Mouse (Mus musculus) G1E (cell line): Measurements from ENCODE around the gene Vps37b. TPM values are rescaled to one million over a fixed set of nuclear protein-coding genes. Genes with fewer than 3 reads are reported as not detected.
A peak's percentile ranks its signal among the peaks of the same experiment; 100 is the strongest.
"Not testable (repeated sequence)": the region's sequence is repeated elsewhere in the genome, so short reads cannot be mapped to it uniquely, and the experiment has no call there.

Experiments
- ATAC-seq: 2 replicates; pipeline ENCODE4 v1.8.0; 2016; ENCODE audit warnings: mild to moderate bottlenecking; ENCODE audit not compliant: insufficient number of reproducible peaks, poor library complexity, low FRiP score, severe bottlenecking; ENCODE audit errors: extremely low read depth
- DNase-seq: peaks from one replicate; pipeline ENCODE4 v3.0.0; 2012; ENCODE audit warnings: low spot score
- H3K27me3 ChIP-seq: 2 replicates; pipeline ENCODE4 v1.6.1; 2012; ENCODE audit warnings: mild to moderate bottlenecking, low read length, inconsistent platforms; ENCODE audit not compliant: insufficient read depth
- H3K36me3 ChIP-seq: replicated peaks from 2 replicates; pipeline ENCODE3; 2012; ENCODE audit warnings: mild to moderate bottlenecking, inconsistent platforms
- H3K4me1 ChIP-seq: 2 replicates; pipeline ENCODE4 v1.6.1; 2012; ENCODE audit warnings: low read depth, low read length, inconsistent platforms, mixed read lengths; ENCODE audit not compliant: insufficient read depth
- H3K4me3 ChIP-seq: 2 replicates; pipeline ENCODE4 v1.5.1; 2012; ENCODE audit warnings: low read depth, mild to moderate bottlenecking, inconsistent platforms, low read length, moderate library complexity, mixed read lengths
- H3K9me3 ChIP-seq: replicated peaks from 2 replicates; pipeline ENCODE4 v1.6.1; 2012; ENCODE audit warnings: inconsistent platforms
- CTCF ChIP-seq: IDR thresholded peaks from 2 replicates; pipeline ENCODE4 v1.5.1; 2012; ENCODE audit warnings: low read depth, low read length, inconsistent platforms, mixed read lengths
- GATA1 ChIP-seq: IDR thresholded peaks from 2 replicates; pipeline ENCODE4 v1.6.1; 2012; ENCODE audit warnings: borderline replicate concordance, low read length, inconsistent platforms, mixed read lengths
- GATA2 ChIP-seq: IDR thresholded peaks from 2 replicates; pipeline ENCODE4 v1.6.1; 2012; ENCODE audit warnings: low read depth, low read length, inconsistent platforms, borderline replicate concordance
- POLR2AphosphoS5 ChIP-seq: IDR thresholded peaks from 2 replicates; pipeline ENCODE4 v1.6.1; 2012; ENCODE audit warnings: low read depth, low read length, inconsistent platforms; ENCODE audit not compliant: insufficient replicate concordance
- TAL1 ChIP-seq: conservative IDR thresholded peaks from 2 replicates; pipeline ENCODE4 v1.6.1; 2012; ENCODE audit warnings: low read depth, low read length, inconsistent platforms, mixed read lengths
- polyA plus RNA-seq: library from polyadenylated mRNA; stranded (reverse); fragments of >175 nt; gene quantifications from 2 replicates; pipeline ENCODE4 v1.2.3, GENCODE M21; 2012
- total RNA-seq, 2 experiments: library from RNA; stranded (forward) in 1 of 2; stranded (reverse) in 1 of 2; fragments of 200-1000 nt in 1 of 2; fragments of >200 nt in 1 of 2; fragmentation: Nextera tagmentation in 1 of 2; gene quantifications; 2 replicates each; pipeline ENCODE4 v1.2.3; 2014 to 2017

Gene Vps37b
- total and polyA plus RNA-seq, 3 experiments: 26.2 to 135 (median 64.1) TPM

DNA sequence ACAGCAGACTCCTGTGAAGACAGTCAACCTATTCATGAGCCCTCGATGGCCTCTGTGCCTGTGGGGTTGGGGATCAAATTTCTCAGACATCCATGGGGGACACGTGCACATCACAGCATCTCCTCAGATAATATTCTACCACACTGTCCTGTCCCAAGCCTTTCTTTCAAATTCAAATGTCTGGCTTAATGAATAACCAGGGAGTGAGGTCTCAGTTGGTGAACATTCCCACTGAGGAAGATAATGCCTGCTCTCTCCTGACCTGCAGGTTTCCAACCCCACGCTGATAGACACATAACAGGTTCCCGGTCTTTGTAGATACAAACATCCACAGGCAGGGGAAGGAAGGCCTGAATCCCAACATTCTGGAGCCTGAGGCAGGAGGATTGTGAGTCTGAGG is 24.9 kb upstream of the Vps37b start:
- TF ChIP-seq GATA1 (no peak), CTCF (no peak)
- Histone ChIP-seq H3K9me3 (peaks cover 4% of the 10 kb centered on the region), H3K4me3 (no peak overlapping the region), H3K36me3 (no peaks in the 10 kb centered on the region), H3K4me1 (peaks cover 24% of the 10 kb centered on the region), H3K27me3 (peaks cover 16% of the 10 kb centered on the region)
- ATAC-seq: no peak
- no peak for DNase-seq

DNA sequence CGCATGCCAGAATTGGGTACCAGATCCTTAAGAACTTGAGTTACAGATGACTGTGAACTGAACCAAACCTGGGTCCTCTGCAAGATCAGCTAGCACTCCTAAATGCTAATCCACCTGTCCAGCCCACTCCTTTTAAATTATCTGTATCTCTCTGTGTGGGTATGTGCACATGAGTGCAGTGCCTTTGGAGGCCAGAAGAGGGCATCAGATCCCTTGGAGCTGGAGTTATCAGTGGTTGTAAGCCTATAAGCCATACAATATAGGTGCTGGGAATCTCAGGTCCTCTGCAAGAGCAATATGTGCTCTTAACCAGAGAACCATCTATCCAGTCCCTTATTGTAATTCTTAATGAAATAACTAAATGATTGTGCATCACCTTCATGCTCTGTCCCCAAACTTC is 24.1 kb upstream of the Vps37b start:
- TF ChIP-seq GATA2 (no peak), CTCF (no peak), GATA1 (no peak), TAL1 (no peak), POLR2AphosphoS5 (no peak)
- no peaks in the 10 kb centered on the region for H3K36me3 ChIP-seq
- H3K4me1 ChIP-seq: peaks cover 31% of the 10 kb centered on the region
- peaks cover 4% of the 10 kb centered on the region for H3K9me3 ChIP-seq
- no peak overlapping the region for H3K4me3 ChIP-seq
- ATAC-seq (no peak), DNase-seq (no peak)
- H3K27me3 ChIP-seq: peaks cover 12% of the 10 kb centered on the region; the same call in 1 of the 2 replicates

DNA sequence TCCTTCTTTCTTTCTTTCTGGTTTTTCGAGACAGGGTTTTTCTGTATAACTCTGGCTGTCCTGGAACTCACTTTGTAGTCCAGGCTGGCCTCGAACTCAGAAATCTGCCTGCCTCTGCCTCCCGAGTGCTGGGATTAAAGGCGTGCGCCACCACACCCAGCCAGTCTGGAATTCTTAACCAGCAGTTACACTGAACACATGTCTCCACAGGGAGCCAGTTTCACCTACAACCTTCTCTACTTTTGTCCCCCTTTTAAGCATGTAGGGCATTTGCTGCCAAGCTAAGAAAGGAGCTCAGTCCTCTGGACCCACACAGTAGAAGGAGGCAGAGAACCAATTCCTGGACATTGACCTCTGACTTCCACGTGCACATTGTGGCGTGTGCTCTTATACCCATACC is 20.6 kb upstream of the Vps37b start:
- peaks cover 35% of the 10 kb centered on the region for H3K4me1 ChIP-seq
- ATAC-seq, H3K9me3 ChIP-seq, H3K4me3 ChIP-seq, H3K27me3 ChIP-seq, H3K36me3 ChIP-seq, DNase-seq: not testable (repeated sequence)

DNA sequence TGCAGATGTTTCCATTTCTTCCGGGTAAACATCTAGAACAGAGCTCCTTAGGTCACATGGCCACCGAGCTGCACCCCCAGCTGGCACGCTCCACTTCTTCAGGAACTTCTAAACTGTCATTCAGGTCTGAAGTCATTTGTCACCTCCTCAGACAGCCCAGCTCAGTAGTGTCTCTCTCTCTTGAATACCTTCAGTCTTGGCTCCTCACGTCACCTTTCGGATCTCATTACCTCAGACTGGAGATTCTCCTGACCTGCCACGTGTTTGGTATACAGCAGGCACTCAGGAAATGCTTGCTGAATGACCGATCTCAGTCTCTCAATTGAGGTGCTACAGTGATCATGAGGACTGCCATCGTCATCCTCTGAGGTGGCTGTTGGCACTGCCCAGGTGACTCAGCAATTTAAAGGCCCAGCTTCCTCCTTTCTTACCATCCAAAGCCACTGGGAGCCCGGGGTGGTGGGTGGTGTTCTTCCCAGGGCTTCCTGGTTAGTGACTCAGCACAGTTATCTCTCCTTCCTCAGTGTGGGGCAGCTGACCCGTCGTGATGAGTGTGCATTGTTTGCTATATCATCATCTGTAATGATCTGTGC is 19.9 kb upstream of the Vps37b start:
- peak; percentile 75 for DNase-seq

DNA sequence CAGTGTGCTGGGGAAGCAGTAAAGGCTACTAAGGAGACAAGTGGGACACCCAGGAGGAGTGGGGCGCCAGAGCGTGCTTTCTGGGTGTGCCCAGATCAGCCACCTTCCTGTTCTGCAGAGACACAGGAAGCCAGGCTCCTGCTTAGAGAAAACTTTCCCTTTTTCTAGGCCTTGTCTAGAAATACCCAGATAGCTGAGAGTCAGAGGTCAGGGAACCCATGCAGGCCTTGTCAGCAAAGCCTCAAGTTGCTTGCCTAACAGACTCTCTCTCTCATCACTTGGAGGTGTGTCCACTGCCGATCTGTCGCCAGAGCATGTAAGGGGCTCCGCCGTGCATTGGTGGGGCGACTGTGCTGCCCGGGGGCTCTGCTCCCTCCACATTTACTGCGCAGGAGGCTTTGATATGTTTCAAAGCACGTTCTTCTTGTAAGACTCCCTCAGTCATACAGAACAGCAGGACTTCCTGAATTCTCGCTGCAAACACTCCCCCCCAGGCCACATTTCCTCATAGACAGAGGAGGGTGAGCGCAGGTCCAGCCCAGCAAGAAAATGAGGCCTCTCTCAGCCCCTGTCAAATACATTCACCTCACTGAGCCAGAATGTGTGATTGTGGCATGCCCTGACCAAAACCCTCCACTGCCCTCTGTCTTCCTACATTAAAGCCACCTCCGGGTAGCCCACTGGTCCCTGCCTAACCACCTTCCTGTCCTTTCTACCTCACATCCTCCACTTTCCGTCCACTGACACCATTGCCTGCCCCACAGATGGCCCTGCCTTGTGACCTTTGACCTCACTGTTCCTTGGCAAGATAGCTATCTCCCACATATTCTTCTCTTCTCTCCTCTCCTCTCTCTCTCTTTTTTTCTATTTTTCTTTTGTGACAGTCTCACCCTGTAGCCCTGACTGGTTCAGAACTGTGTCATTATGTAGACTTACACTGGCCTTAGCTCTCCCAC is 18.3 kb upstream of the Vps37b start:
- peak overlapping the region; percentile 64; the same call in 1 of the 2 replicates for H3K4me3 ChIP-seq
- H3K9me3 ChIP-seq: no peaks in the 10 kb centered on the region
- H3K27me3 ChIP-seq: no peaks in the 10 kb centered on the region; the same call in 1 of the 2 replicates
- no peak for TF ChIP-seq POLR2AphosphoS5
- TF ChIP-seq GATA2: no peak
- no peak for TF ChIP-seq CTCF
- no peak for TF ChIP-seq GATA1
- TF ChIP-seq TAL1: no peak
- DNase-seq: no peak
- ATAC-seq: no peak
- peaks cover 42% of the 10 kb centered on the region for H3K4me1 ChIP-seq
- H3K36me3 ChIP-seq: peaks cover 24% of the 10 kb centered on the region

More for the DNA sequence above, 19.9 kb upstream of the Vps37b start:
- Histone ChIP-seq H3K9me3 (peaks cover 4% of the 10 kb centered on the region), H3K4me3 (peak overlapping the region; percentile 62), H3K4me1 (peaks cover 37% of the 10 kb centered on the region), H3K27me3 (no peaks in the 10 kb centered on the region; the same call in 1 of the 2 replicates), H3K36me3 (peaks cover 13% of the 10 kb centered on the region)
- TF ChIP-seq POLR2AphosphoS5 (no peak), GATA2 (no peak)
- peak; percentile 89 for ATAC-seq

DNA sequence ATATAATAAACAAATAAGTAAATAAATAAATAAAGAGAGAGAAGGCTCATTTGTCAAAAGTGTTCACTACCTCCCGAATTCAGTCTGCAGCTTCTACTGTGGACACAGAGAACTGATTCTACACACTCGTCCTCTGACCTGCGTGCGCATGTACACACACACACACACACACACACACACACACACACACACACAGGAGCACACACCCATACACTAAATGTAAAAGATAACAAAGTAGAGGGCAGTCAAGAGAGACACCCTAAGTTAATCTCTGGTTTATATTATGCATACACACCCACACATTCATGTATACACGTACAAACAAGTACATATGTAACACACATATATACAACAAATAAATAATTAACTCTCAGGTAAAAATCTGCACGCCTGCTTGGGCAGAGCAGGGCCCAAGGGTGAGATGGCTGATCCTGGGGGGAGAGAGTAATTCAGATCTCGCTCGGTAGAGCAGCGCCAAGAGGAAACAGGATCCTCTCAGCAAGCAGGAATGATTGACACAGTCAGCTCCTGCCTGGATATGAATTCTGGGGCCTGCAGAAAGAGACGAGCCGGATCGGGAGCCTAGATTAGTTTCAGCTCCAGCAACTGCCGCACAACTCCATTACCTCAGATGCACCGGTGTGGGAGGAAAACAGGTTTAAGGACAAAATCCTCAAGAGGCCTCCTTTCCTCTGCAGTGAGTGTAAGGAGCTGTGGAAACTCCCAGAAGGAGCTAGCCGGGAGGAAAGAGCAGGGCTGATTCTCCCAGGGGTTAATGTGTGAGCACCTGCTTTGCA is 17.4 kb upstream of the Vps37b start:
- TF ChIP-seq GATA1 (no peak), POLR2AphosphoS5 (no peak), TAL1 (no peak), GATA2 (no peak)
- H3K4me3 ChIP-seq: peak overlapping the region; percentile 64; the same call in 1 of the 2 replicates
- H3K27me3 ChIP-seq: no peaks in the 10 kb centered on the region; the same call in 1 of the 2 replicates
- ATAC-seq: no peak
- H3K4me1 ChIP-seq: peaks cover 42% of the 10 kb centered on the region
- no peak for DNase-seq
- peaks cover 24% of the 10 kb centered on the region for H3K36me3 ChIP-seq
- H3K9me3 ChIP-seq: no peaks in the 10 kb centered on the region
